Mouse (Mus musculus) E14TG2a.4 (cell line): ENCODE data around the gene Pycr1.

ENCODE experiments used
- CTCF ChIP-seq: conservative IDR thresholded peaks from 2 replicates; pipeline ENCODE4 v1.5.1; 2014; ENCODE audit warnings: low read length
- NANOG ChIP-seq: IDR thresholded peaks from 2 replicates; pipeline ENCODE4 v1.6.1; 2014; ENCODE audit warnings: borderline replicate concordance, low read length, mixed read lengths

DNA sequence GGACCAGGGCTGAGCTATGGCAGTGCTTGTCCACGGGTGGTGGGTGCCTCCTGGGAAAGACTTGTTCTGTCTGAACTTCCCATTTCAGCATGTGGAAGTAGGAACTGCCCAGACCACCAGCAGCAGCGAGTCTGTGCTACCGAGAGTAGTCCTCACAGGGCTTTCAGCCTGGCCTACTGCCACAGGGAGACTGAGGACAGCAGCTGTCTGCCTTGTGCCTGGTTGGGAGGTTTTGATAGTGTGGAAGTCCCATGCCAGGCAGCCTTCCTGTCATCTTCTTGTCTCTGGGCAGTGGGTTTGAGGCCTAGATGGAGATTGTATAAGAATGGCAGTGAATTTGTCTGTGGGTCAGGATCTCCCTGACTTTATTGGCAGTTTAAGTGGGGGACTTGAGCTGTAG lies 45.8 kb upstream of the Pycr1 start:
- TF ChIP-seq CTCF (no peak), NANOG (no peak)
